Mouse (Mus musculus): ENCODE data around the gene Hspb6. TPM values are rescaled to one million over a fixed set of nuclear protein-coding genes. Genes with fewer than 3 reads are reported as not detected.
A peak's percentile ranks its signal among the peaks of the same experiment; 100 is the strongest.

Hspb6 gene
- polyA plus RNA-seq, 2 experiments, result 15.4 to 16.8 TPM

- H3K9ac ChIP-seq (ENCODE audit: low read depth, low read length, severe bottlenecking), result peak within 1 kb of the TSS; percentile 70
- DNase-seq (ENCODE audit: low spot score), result peak; percentile 98
- peak; percentile 90 for ATAC-seq (ENCODE audit: low FRiP score, low read depth)
- peaks cover 30% of the 10 kb centered on the region for H3K36me3 ChIP-seq (ENCODE audit: control insufficient read depth, insufficient read depth, low read length)
- peak within 1 kb of the TSS; percentile 86 for H3K27ac ChIP-seq (replicated peaks; ENCODE audit: low read depth, low read length)
- peaks cover 16% of the 10 kb centered on the region for H3K4me1 ChIP-seq (ENCODE audit: control insufficient read depth, insufficient read depth, low read length)
- no peaks in the 10 kb centered on the region for H3K27me3 ChIP-seq (ENCODE audit: control insufficient read depth, insufficient read depth, low read length)
- H3K4me2 ChIP-seq (replicated peaks; ENCODE audit: low read depth, low read length, severe bottlenecking), result peak within 1 kb of the TSS; percentile 52
- no peak for TF ChIP-seq POLR2A (IDR thresholded peaks at IDR 0.05; ENCODE audit: borderline replicate concordance, extremely low read depth, insufficient read depth, insufficient read length)
- under 1% methylated on average over 43 of the region's 45 CpGs for WGBS
- peak within 1 kb of the TSS; percentile 74 for H3K4me3 ChIP-seq (replicated peaks; ENCODE audit: low read length)
- H3K9me3 ChIP-seq (ENCODE audit: control insufficient read depth, low read length), result no peaks in the 10 kb centered on the region
Observed at GRCm38 (mm10) chr7:30563117-30563905, 11.3 kb downstream of the Hspb6 start, which contains the start of the genes U2af1l4, Gm49396 and Psenen. U2af1l4 (plus strand) TSS chr7:30563301. Gm49396 (plus strand) TSS chr7:30563344. Psenen (minus strand) TSS chr7:30563627.

- no peak for TF ChIP-seq POLR2A (IDR thresholded peaks at IDR 0.05; ENCODE audit: borderline replicate concordance, extremely low read depth, insufficient read depth, insufficient read length)
- peak overlapping the region; percentile 74 for H3K4me3 ChIP-seq (replicated peaks; ENCODE audit: low read length)
- peaks cover 10% of the 10 kb centered on the region for H3K4me1 ChIP-seq (ENCODE audit: control insufficient read depth, insufficient read depth, low read length)
- H3K27ac ChIP-seq (replicated peaks; ENCODE audit: low read depth, low read length), result no peak overlapping the region
- H3K9ac ChIP-seq (ENCODE audit: low read depth, low read length, severe bottlenecking), result peak overlapping the region; percentile 18; the same call in 1 of the 2 replicates
- H3K9me3 ChIP-seq (ENCODE audit: control insufficient read depth, low read length), result no peaks in the 10 kb centered on the region
- 23% methylated on average over 6 of the region's 6 CpGs for WGBS
- DNase-seq (ENCODE audit: low spot score), result no peak
- H3K36me3 ChIP-seq (ENCODE audit: control insufficient read depth, insufficient read depth, low read length), result peaks cover 36% of the 10 kb centered on the region
- no peaks in the 10 kb centered on the region for H3K27me3 ChIP-seq (ENCODE audit: control insufficient read depth, insufficient read depth, low read length)
- no peak for ATAC-seq (ENCODE audit: low FRiP score, low read depth)
- H3K4me2 ChIP-seq (replicated peaks; ENCODE audit: low read depth, low read length, severe bottlenecking), result peak overlapping the region; percentile 52
Observed at GRCm38 (mm10) chr7:30563906-30564280, 11.9 kb downstream of the Hspb6 start.

DNA sequence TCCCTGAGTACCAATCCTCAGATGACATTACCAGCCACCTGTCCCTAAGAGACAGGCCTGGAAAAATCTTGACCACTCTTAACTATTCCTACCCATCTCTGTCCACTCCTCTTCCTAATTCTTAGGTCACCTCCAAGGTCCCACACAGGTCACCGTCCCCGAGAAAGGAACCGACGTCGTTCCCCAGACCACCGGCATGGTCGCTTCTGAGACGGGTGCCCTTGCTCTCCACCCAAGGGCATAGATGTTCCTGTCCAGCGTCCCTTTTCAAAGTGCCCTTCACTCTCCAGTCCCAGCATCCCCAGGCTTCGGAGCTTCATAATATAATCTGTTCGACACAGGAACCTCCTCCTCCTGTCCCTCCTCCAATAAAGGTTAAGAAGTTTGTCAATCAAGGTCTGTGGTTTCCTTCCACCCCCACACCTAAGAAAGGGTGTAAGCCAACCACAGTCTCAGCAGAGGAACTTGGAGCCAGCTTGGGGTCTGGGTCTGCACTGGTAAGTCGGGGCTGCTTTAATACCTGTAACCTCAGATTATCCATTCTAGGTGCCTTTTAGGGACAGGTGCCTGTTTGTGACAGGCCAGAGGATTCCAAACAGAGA, 13.1 kb downstream of the Hspb6 start, which contains the start of gene Igflr1:
Igflr1 (plus strand) TSS at position 458 of the 602 bp plus-strand sequence.
- ATAC-seq (ENCODE audit: low FRiP score, low read depth), result no peak
- WGBS, result 90% methylated on average over 12 of the region's 12 CpGs
- Histone ChIP-seq H3K9ac (ENCODE audit: low read depth, low read length, severe bottlenecking) (0 out of 2 replicates have a peak within 1 kb of the TSS, but pooled peaks have one; percentile 18), H3K9me3 (ENCODE audit: control insufficient read depth, low read length) (no peaks in the 10 kb centered on the region), H3K36me3 (ENCODE audit: control insufficient read depth, insufficient read depth, low read length) (peaks cover 48% of the 10 kb centered on the region), H3K4me2 (replicated peaks; ENCODE audit: low read depth, low read length, severe bottlenecking) (peak within 1 kb of the TSS; percentile 52; the same call in 1 of the 2 replicates), H3K27ac (replicated peaks; ENCODE audit: low read depth, low read length) (no peak within 1 kb of the TSS), H3K4me3 (replicated peaks; ENCODE audit: low read length) (peak within 1 kb of the TSS; percentile 74; the same call in 1 of the 2 replicates), H3K27me3 (ENCODE audit: control insufficient read depth, insufficient read depth, low read length) (no peaks in the 10 kb centered on the region), H3K4me1 (ENCODE audit: control insufficient read depth, insufficient read depth, low read length) (peaks cover 8% of the 10 kb centered on the region)
- no peak for TF ChIP-seq POLR2A (IDR thresholded peaks at IDR 0.05; ENCODE audit: borderline replicate concordance, extremely low read depth, insufficient read depth, insufficient read length)
- no peak for DNase-seq (ENCODE audit: low spot score)

DNA sequence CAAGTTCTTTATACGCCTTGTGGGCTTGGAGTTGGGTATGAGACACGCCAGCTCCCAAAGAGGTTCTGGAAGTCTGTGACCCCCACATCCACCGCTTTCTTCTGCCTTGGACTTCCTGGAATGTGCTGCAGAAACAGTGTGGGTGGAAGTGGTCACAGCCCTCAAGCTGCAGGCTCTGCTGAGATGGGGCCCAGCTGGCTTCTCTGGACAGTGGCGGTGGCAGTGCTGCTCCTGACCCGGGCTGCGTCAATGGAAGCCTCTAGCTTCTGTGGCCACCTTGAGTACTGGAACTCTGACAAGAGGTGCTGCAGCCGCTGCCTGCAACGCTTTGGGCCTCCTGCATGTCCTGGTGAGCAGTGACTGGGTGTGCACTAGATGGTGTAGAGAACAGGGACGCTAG, 14.1 kb downstream of the Hspb6 start:
- TF ChIP-seq POLR2A (IDR thresholded peaks at IDR 0.05; ENCODE audit: borderline replicate concordance, extremely low read depth, insufficient read depth, insufficient read length), result no peak
- peaks cover 8% of the 10 kb centered on the region for H3K4me1 ChIP-seq (ENCODE audit: control insufficient read depth, insufficient read depth, low read length)
- DNase-seq (ENCODE audit: low spot score) (no peak), ATAC-seq (ENCODE audit: low FRiP score, low read depth) (no peak)
- H3K27me3 ChIP-seq (ENCODE audit: control insufficient read depth, insufficient read depth, low read length), result no peaks in the 10 kb centered on the region
- WGBS, result 94% methylated on average over 9 of the region's 9 CpGs
- no peak overlapping the region for H3K4me2 ChIP-seq (replicated peaks; ENCODE audit: low read depth, low read length, severe bottlenecking)
- H3K9me3 ChIP-seq (ENCODE audit: control insufficient read depth, low read length), result no peaks in the 10 kb centered on the region
- no peak overlapping the region for H3K4me3 ChIP-seq (replicated peaks; ENCODE audit: low read length)
- H3K36me3 ChIP-seq (ENCODE audit: control insufficient read depth, insufficient read depth, low read length), result peaks cover 57% of the 10 kb centered on the region
- H3K9ac ChIP-seq (ENCODE audit: low read depth, low read length, severe bottlenecking), result no peak overlapping the region
- no peak overlapping the region for H3K27ac ChIP-seq (replicated peaks; ENCODE audit: low read depth, low read length)

GRCm38 (mm10) chr7:30567555-30567954, 15.6 kb downstream of the Hspb6 start:
- DNase-seq (ENCODE audit: low spot score), result no peak
- no peaks in the 10 kb centered on the region for H3K27me3 ChIP-seq (ENCODE audit: control insufficient read depth, insufficient read depth, low read length)
- H3K4me3 ChIP-seq (replicated peaks; ENCODE audit: low read length), result no peak overlapping the region
- H3K9me3 ChIP-seq (ENCODE audit: control insufficient read depth, low read length), result no peaks in the 10 kb centered on the region
- peaks cover 67% of the 10 kb centered on the region for H3K36me3 ChIP-seq (ENCODE audit: control insufficient read depth, insufficient read depth, low read length)
- no peak for ATAC-seq (ENCODE audit: low FRiP score, low read depth)
- peaks cover 5% of the 10 kb centered on the region; the same call in 1 of the 2 replicates for H3K4me1 ChIP-seq (ENCODE audit: control insufficient read depth, insufficient read depth, low read length)
- 86% methylated on average over 11 of the region's 11 CpGs for WGBS
- H3K9ac ChIP-seq (ENCODE audit: low read depth, low read length, severe bottlenecking), result no peak overlapping the region
- no peak for TF ChIP-seq POLR2A (IDR thresholded peaks at IDR 0.05; ENCODE audit: borderline replicate concordance, extremely low read depth, insufficient read depth, insufficient read length)
- H3K27ac ChIP-seq (replicated peaks; ENCODE audit: low read depth, low read length), result no peak overlapping the region
- H3K4me2 ChIP-seq (replicated peaks; ENCODE audit: low read depth, low read length, severe bottlenecking), result no peak overlapping the region
